Mouse (Mus musculus) liver, embryonic 14.5 days (tissue): Measurements from ENCODE around the gene Tbx6. TPM values are rescaled to one million over a fixed set of nuclear protein-coding genes. Genes with fewer than 3 reads are reported as not detected.

Source experiments
- ATAC-seq: fragments of 200-750 bp; cut with Nextera tagmentation; 2 replicates; pipeline ENCODE4 v1.8.0; 2017; ENCODE audit warnings: moderate number of reproducible peaks, mild to moderate bottlenecking, moderate library complexity; ENCODE audit not compliant: insufficient read depth
- DNase-seq, 3 experiments: peaks; one replicate each; pipeline ENCODE4 v3.0.0-alpha.2; 2012 to 2013; ENCODE audit warnings: low read depth in 3 of 3, low spot score in 3 of 3
- H3K27ac ChIP-seq: fragments of 300-500 bp; sonication (generic); 2 replicates; pipeline ENCODE4 v1.5.1; 2014; ENCODE audit warnings: moderate library complexity, mild to moderate bottlenecking, control low read depth, inconsistent platforms
- H3K27me3 ChIP-seq: fragments of 300-500 bp; sonication (generic); 2 replicates; pipeline ENCODE4 v1.6.1; 2014; ENCODE audit warnings: mild to moderate bottlenecking, low read length, moderate library complexity; ENCODE audit not compliant: control insufficient read depth, insufficient read depth
- H3K36me3 ChIP-seq: fragments of 300-500 bp; sonication (generic); replicated peaks from 2 replicates; pipeline ENCODE4 v1.6.1; 2014; ENCODE audit warnings: low read depth; ENCODE audit not compliant: control insufficient read depth, insufficient read depth
- H3K4me1 ChIP-seq, 2 experiments: fragments of 200-500 bp in 1 of 2; fragments of 300-500 bp in 1 of 2; sonication (generic) in 1 of 2; replicated peaks; 2 replicates each; pipeline ENCODE4 v1.6.1; 2012 to 2014; ENCODE audit warnings: antibody characterized with exemption in 1 of 2, inconsistent platforms in 1 of 2, low read length in 1 of 2; ENCODE audit not compliant: control insufficient read depth in 2 of 2, insufficient read depth in 2 of 2
- H3K4me2 ChIP-seq: fragments of 300-500 bp; sonication (generic); 2 replicates; pipeline ENCODE4 v1.6.1; 2014; ENCODE audit warnings: low read depth, mild to moderate bottlenecking, control low read depth, moderate library complexity
- H3K4me3 ChIP-seq, 2 experiments: fragments of 200-500 bp in 1 of 2; fragments of 300-500 bp in 1 of 2; sonication (generic) in 1 of 2; 2 replicates each; pipeline ENCODE4 v1.5.1; 2012 to 2014; ENCODE audit warnings: low read depth in 2 of 2, low read length in 2 of 2, mild to moderate bottlenecking in 2 of 2, control low read depth in 1 of 2, inconsistent platforms in 1 of 2, moderate library complexity in 1 of 2; ENCODE audit not compliant: insufficient read depth in 1 of 2
- H3K9ac ChIP-seq: fragments of 300-500 bp; sonication (generic); replicated peaks from 2 replicates; pipeline ENCODE4 v1.6.1; 2014; ENCODE audit warnings: mild to moderate bottlenecking, control low read depth, moderate library complexity
- H3K9me3 ChIP-seq: fragments of 300-500 bp; sonication (generic); 2 replicates; pipeline ENCODE4 v1.6.1; 2016; ENCODE audit warnings: low read length, mixed read lengths; ENCODE audit not compliant: control insufficient read depth
- CTCF ChIP-seq: IDR thresholded peaks from 2 replicates; pipeline ENCODE4 v1.5.1; 2016; ENCODE audit warnings: antibody characterized with exemption, low read depth, control low read depth
- EP300 ChIP-seq: IDR thresholded peaks from 2 replicates; pipeline ENCODE4 v1.6.1; 2016; ENCODE audit warnings: antibody characterized with exemption, low read depth
- WGBS: fragments of 180-500 bp; shearing (Covaris S2); extraction: QIAGEN DNeasy Blood & Tissue Kit; methylation state at CpG from one replicate; pipeline ENCODE4 v1.1.7; 2014; ENCODE audit not compliant: insufficient replicate concordance; 5-methylcytosine and 5-hydroxymethylcytosine counted together
- polyA plus RNA-seq, 2 experiments: library from polyadenylated mRNA; depleted of rRNA in 1 of 2; stranded (reverse) in 1 of 2; unstranded in 1 of 2; fragments of >200 nt; fragmentation: Nextera tagmentation in 1 of 2; extraction: Ambion mirVana in 1 of 2; gene quantifications; 2 replicates each; pipeline versions ENCODE4 v1.2.1 to v1.2.3; 2012 to 2014

Tbx6 gene
- polyA plus RNA-seq, 2 experiments, result 0.43 to 1.3 TPM

GRCm38 (mm10) chr7:126797411-126798126, 16.3 kb downstream of the Tbx6 start, which contains the start of gene Fam57b:
TSS of gene Fam57b (plus strand) at chr7:126797668.
- ATAC-seq, result no peak
- no peak for DNase-seq
- H3K36me3 ChIP-seq, result peaks cover 21% of the 10 kb centered on the region
- peak within 1 kb of the TSS; percentile 70 to 72 for H3K4me3 ChIP-seq
- peak within 1 kb of the TSS; percentile 81 for H3K9ac ChIP-seq
- H3K27me3 ChIP-seq, result no peaks in the 10 kb centered on the region
- H3K4me2 ChIP-seq, result peak within 1 kb of the TSS; percentile 99
- H3K9me3 ChIP-seq, result no peaks in the 10 kb centered on the region
- peak within 1 kb of the TSS; percentile 84 for H3K27ac ChIP-seq
- peaks cover 19 to 27% of the 10 kb centered on the region in 2 experiments for H3K4me1 ChIP-seq
- WGBS, result 7% methylated on average over 21 of the region's 21 CpGs
- TF ChIP-seq EP300 (no peak), CTCF (no peak)

DNA sequence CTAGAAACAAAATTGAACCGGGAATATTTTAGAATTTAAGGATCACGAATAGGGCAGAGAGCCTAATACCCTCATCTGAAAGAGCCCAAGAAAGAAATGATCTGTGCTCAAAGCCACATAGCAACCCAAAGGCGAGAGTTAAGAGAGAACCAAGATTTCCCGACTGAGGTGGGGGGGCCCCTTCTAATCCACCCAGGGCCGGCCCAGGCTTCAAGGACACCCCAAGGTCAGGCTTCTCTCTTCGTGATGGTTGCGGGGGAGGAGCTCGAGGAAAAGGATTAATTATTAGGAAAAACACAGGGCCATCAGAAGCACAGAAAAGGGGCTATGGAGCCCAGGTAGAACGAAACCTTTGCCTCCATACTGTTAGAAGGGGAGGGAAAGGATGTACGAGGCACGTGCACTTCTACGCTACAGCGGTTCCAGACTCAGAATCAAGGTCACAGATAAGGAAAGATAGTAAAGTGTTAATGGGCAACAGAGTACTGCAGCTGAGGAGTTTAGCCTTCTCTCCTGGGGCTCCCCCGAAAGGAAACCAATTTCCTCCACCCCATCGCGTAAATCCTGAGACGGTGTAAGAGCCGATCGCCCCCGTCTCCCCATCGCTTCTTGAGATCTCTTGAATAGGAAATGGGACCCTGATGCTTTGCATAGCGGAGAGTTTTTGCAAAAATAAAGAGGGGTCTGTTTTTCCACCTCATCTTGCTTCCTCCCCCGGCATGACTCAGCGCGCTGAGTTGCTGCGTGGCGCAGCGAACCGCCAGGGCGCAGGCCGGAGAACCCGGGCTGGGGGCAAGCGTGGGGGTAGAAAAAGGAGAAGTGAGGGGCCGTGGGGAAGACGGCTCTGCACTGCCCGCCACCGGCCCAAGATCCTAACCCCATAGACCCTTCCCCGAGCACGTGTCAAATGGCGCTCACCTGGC, 17.1 kb downstream of the Tbx6 start:
- Histone ChIP-seq H3K9me3 (no peaks in the 10 kb centered on the region), H3K36me3 (peaks cover 21% of the 10 kb centered on the region), H3K4me2 (peak overlapping the region; percentile 99), H3K27me3 (no peaks in the 10 kb centered on the region), H3K27ac (peak overlapping the region; percentile 84), H3K9ac (peak overlapping the region; percentile 81), H3K4me1 (peaks cover 13 to 23% of the 10 kb centered on the region in 2 experiments), H3K4me3 (peak overlapping the region; percentile 70 to 72)
- under 1% methylated on average over 40 of the region's 40 CpGs for WGBS
- ATAC-seq, result peak; percentile 52
- TF ChIP-seq CTCF (no peak; the same call in 1 of the 2 replicates), EP300 (no peak)
- DNase-seq, result no peak

DNA sequence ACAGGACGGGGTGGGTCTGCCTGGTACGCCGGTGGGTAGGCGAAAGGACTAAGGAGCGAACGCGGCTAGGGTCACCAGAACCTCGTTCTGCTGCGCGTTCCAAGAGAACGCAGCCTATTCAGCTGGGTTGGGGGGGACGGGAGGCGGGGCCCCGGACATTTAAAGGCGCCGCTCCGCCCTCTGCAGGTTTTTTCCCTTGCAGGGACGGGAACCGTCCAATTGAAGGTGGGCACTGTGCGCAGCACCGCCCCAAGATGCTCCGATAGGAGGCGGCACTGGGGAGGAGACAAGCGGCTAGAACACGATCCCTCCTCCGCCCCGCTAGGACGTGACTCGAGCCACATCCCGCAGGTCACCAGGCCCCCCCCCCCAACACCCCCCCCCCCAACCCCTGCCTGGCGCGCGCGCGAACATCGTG, 17.8 kb downstream of the Tbx6 start:
- peak overlapping the region; percentile 99 for H3K4me2 ChIP-seq
- peak overlapping the region; percentile 81 for H3K9ac ChIP-seq
- DNase-seq, result peak; percentile 89 to 93 (median 92)
- WGBS, result under 1% methylated on average over 30 of the region's 36 CpGs
- peak overlapping the region; percentile 70 to 72 for H3K4me3 ChIP-seq
- no peak for TF ChIP-seq EP300
- TF ChIP-seq CTCF, result no peak
- H3K27me3 ChIP-seq, result no peaks in the 10 kb centered on the region
- peaks cover 21% of the 10 kb centered on the region for H3K36me3 ChIP-seq
- ATAC-seq, result peak; percentile 94
- H3K4me1 ChIP-seq, result peaks cover 13 to 23% of the 10 kb centered on the region in 2 experiments
- H3K27ac ChIP-seq, result peak overlapping the region; percentile 84
- H3K9me3 ChIP-seq, result no peaks in the 10 kb centered on the region

DNA sequence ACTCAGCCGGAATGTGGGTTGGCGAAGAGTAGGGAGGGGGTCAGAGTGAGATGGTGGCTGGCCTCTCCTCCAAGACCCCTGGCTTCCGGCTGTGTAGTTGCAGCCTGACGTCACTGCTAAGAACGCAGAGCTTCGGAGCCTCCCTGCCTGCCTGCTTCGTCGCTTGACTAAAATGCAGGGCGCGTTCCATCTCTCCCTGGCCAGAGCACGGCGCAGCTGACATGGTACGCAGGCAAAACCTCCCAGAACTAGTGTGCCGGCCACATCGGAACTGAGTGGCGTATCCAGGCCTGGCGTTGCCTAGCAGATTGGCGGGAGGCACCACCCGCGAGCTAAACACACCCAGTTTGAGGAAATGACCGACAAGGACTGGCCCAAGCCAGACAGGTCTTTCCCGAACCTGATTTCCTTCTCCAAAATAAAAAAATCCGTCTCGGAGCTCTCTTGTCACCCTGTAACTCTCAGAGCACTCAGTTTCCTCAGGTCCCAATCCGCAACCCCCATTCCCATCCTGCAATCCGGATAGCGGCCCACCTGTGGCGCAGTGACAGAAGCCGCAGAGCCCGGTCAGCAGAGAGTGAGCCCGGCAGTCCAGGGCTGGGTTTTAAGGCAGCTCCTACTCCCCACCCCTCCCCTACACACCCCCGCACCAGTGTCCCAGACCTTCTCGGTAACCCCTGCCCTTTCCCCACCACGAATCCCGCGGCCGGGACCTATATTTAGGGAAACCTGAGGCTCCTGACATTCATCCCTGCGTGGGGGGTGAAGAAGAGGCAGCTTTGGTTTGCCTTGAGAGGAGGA, 18.4 kb downstream of the Tbx6 start:
- no peaks in the 10 kb centered on the region for H3K9me3 ChIP-seq
- DNase-seq (peak in 1 of 3 experiments; percentile 73), ATAC-seq (peak; percentile 73)
- H3K36me3 ChIP-seq, result peaks cover 20% of the 10 kb centered on the region
- H3K4me3 ChIP-seq, result peak overlapping the region; percentile 70 to 72
- WGBS, result 4% methylated on average over 38 of the region's 38 CpGs
- H3K4me2 ChIP-seq, result peak overlapping the region; percentile 99
- H3K27me3 ChIP-seq, result no peaks in the 10 kb centered on the region
- peak overlapping the region; percentile 71 for H3K27ac ChIP-seq
- H3K9ac ChIP-seq, result peak overlapping the region; percentile 66
- TF ChIP-seq CTCF (peak; percentile 71), EP300 (no peak)
- H3K4me1 ChIP-seq, result peaks cover 13 to 23% of the 10 kb centered on the region in 2 experiments
